Mouse (Mus musculus): Measurements from ENCODE around the gene Bptf. TPM values are rescaled to one million over a fixed set of nuclear protein-coding genes. Genes with fewer than 3 reads are reported as not detected.
A peak's percentile ranks its signal among the peaks of the same experiment; 100 is the strongest.

The Bptf gene
- total and polyA plus RNA-seq, 3 experiments, result 22.1 to 63.9 (median 28.0) TPM

- H3K79me2 ChIP-seq (replicated peaks; ENCODE audit: control insufficient read depth, extremely low read depth, insufficient read depth, poor library complexity, severe bottlenecking), result no peaks in the 10 kb centered on the region
- in situ Hi-C loops (cut with MboI; ENCODE audit: low pct_ligation_motif_present, low pct_unique_long_range_greater_than_20kb, low sequenced_read_pairs), result no loop called here
- H3K4me1 ChIP-seq (ENCODE audit: control insufficient read depth in 1 of 2, insufficient read depth in 2 of 2), result peaks cover 2 to 12% of the 10 kb centered on the region in 2 experiments; a peak in 3 of 4 replicates
- H3K36me3 ChIP-seq (replicated peaks in 1 of 2; ENCODE audit: control insufficient read depth in 1 of 2, insufficient read depth in 1 of 2, low read length in 1 of 2), result peaks cover 0 to 34% of the 10 kb centered on the region in 2 experiments
- dilution Hi-C loops (cut with MboI; ENCODE audit: extremely low pct_ligation_motif_present, extremely low pct_unique_long_range_greater_than_20kb, low sequenced_read_pairs), result no loop called here
- no peak overlapping the region for H3K4me3 ChIP-seq (replicated peaks in 1 of 3; ENCODE audit: low read depth in 2 of 3, low read length in 2 of 3, poor library complexity in 1 of 3)
- H3K27ac ChIP-seq (ENCODE audit: insufficient read depth, low read depth), result no peak overlapping the region
- peaks cover 1% of the 10 kb centered on the region for H3K27me3 ChIP-seq (replicated peaks)
- DNase-seq (ENCODE audit: extremely low read depth), result no peak
- TF ChIP-seq PAX5 (IDR thresholded peaks at IDR 0.05; ENCODE audit: low read length) (no peak), E2F4 (IDR thresholded peaks at IDR 0.05; ENCODE audit: insufficient replicate concordance, low read depth, low read length) (no peak), USF1 (IDR thresholded peaks at IDR 0.05; ENCODE audit: low read depth, low read length) (no peak), MXI1 (IDR thresholded peaks at IDR 0.05; ENCODE audit: low read depth, low read length) (no peak), ETS1 (conservative IDR thresholded peaks at IDR 0.05; ENCODE audit: low read depth, low read length) (no peak), MEF2A (IDR thresholded peaks at IDR 0.05; ENCODE audit: borderline replicate concordance, low read depth, low read length) (no peak), NELFE (IDR thresholded peaks at IDR 0.05; ENCODE audit: low read depth, low read length) (no peak), MAX (IDR thresholded peaks at IDR 0.05; ENCODE audit: low read length) (no peak), ZKSCAN1 (IDR thresholded peaks at IDR 0.05; ENCODE audit: borderline replicate concordance, low read depth, low read length) (no peak), ZMIZ1 (IDR thresholded peaks at IDR 0.05; ENCODE audit: low read depth, low read length) (no peak), RCOR1 (conservative IDR thresholded peaks at IDR 0.05; ENCODE audit: low read depth, low read length) (no peak), JUND (conservative IDR thresholded peaks at IDR 0.05; ENCODE audit: low read depth, low read length) (no peak), ZC3H11A (IDR thresholded peaks at IDR 0.05; ENCODE audit: low read depth, low read length) (no peak), MYC (IDR thresholded peaks at IDR 0.05; ENCODE audit: low read depth, low read length) (no peak), TCF12 (IDR thresholded peaks at IDR 0.05; ENCODE audit: low read depth, low read length) (no peak), IRF4 (IDR thresholded peaks at IDR 0.05; ENCODE audit: low read depth, low read length) (no peak), TBP (conservative IDR thresholded peaks at IDR 0.05; ENCODE audit: low read depth, low read length) (no peak), JUN (IDR thresholded peaks at IDR 0.05; ENCODE audit: insufficient read depth, low read depth, low read length) (no peak), MAFK (IDR thresholded peaks at IDR 0.05; ENCODE audit: insufficient replicate concordance, low read length) (no peak), CHD2 (IDR thresholded peaks at IDR 0.05; ENCODE audit: low read length) (no peak)
- H3K4me2 ChIP-seq (ENCODE audit: insufficient read depth, low read depth, poor library complexity, severe bottlenecking), result no peak overlapping the region
- H3K9ac ChIP-seq (ENCODE audit: insufficient read depth, low read depth), result no peak overlapping the region
- no peaks in the 10 kb centered on the region for H3K9me3 ChIP-seq (replicated peaks; ENCODE audit: low read length)
Measured at GRCm38 (mm10) chr11:107031635-107032034, 100.3 kb downstream of the Bptf start.

- in situ Hi-C loops (cut with MboI; ENCODE audit: low pct_ligation_motif_present, low pct_unique_long_range_greater_than_20kb, low sequenced_read_pairs), result no loop called here
- Histone ChIP-seq H3K4me2 (ENCODE audit: insufficient read depth, low read depth, poor library complexity, severe bottlenecking) (no peak overlapping the region), H3K27me3 (replicated peaks) (peaks cover 21% of the 10 kb centered on the region), H3K9ac (ENCODE audit: insufficient read depth, low read depth) (no peak overlapping the region), H3K79me2 (replicated peaks; ENCODE audit: control insufficient read depth, extremely low read depth, insufficient read depth, poor library complexity, severe bottlenecking) (no peaks in the 10 kb centered on the region), H3K36me3 (replicated peaks in 1 of 2; ENCODE audit: control insufficient read depth in 1 of 2, insufficient read depth in 1 of 2, low read length in 1 of 2) (peaks cover 0 to 17% of the 10 kb centered on the region in 2 experiments), H3K4me3 (replicated peaks in 1 of 3; ENCODE audit: low read depth in 2 of 3, low read length in 2 of 3, poor library complexity in 1 of 3) (no peak overlapping the region), H3K27ac (ENCODE audit: insufficient read depth, low read depth) (no peak overlapping the region), H3K4me1 (ENCODE audit: control insufficient read depth in 1 of 2, insufficient read depth in 2 of 2) (peaks cover 4 to 26% of the 10 kb centered on the region in 2 experiments; a peak in 3 of 4 replicates), H3K9me3 (replicated peaks; ENCODE audit: low read length) (no peaks in the 10 kb centered on the region)
- no peak for DNase-seq (ENCODE audit: extremely low read depth)
- dilution Hi-C loops (cut with MboI; ENCODE audit: extremely low pct_ligation_motif_present, extremely low pct_unique_long_range_greater_than_20kb, low sequenced_read_pairs), result no loop called here
- TF ChIP-seq CHD2 (IDR thresholded peaks at IDR 0.05; ENCODE audit: low read length), result no peak
- no peak for TF ChIP-seq MEF2A (IDR thresholded peaks at IDR 0.05; ENCODE audit: borderline replicate concordance, low read depth, low read length)
- TF ChIP-seq POLR2AphosphoS2 (IDR thresholded peaks at IDR 0.05; ENCODE audit: low read depth, low read length), result no peak
- 0 out of 2 replicates have a peak, but pooled peaks have one; percentile 19 for TF ChIP-seq POLR2A (IDR thresholded peaks at IDR 0.05; ENCODE audit: low read depth, low read length)
- no peak for TF ChIP-seq GABPA (IDR thresholded peaks at IDR 0.05; ENCODE audit: insufficient replicate concordance, low read depth, low read length)
- TF ChIP-seq JUN (IDR thresholded peaks at IDR 0.05; ENCODE audit: insufficient read depth, low read depth, low read length), result no peak
- TF ChIP-seq USF2 (conservative IDR thresholded peaks at IDR 0.05; ENCODE audit: low read depth, low read length), result no peak
- no peak for TF ChIP-seq ZC3H11A (IDR thresholded peaks at IDR 0.05; ENCODE audit: low read depth, low read length)
Measured at GRCm38 (mm10) chr11:107029536-107029935, 102.4 kb downstream of the Bptf start.

All from CH12.LX (cell line).